Mouse (Mus musculus) hindbrain, embryonic 11.5 days (tissue): ENCODE data around the gene 4930578C19Rik. TPM values are rescaled to one million over a fixed set of nuclear protein-coding genes. Genes with fewer than 3 reads are reported as not detected.
"Not testable (repeated sequence)": the region's sequence is repeated elsewhere in the genome, so short reads cannot be mapped to it uniquely, and the experiment has no call there.

ENCODE experiments used
- ATAC-seq: fragments of 200-750 bp; cut with Nextera tagmentation; 2 replicates; pipeline ENCODE4 v1.8.0; 2017; ENCODE audit warnings: mild to moderate bottlenecking, moderate TSS enrichment, moderate library complexity; ENCODE audit not compliant: low FRiP score
- DNase-seq: peaks from one replicate; pipeline ENCODE4 v3.0.0-alpha.2; 2015; ENCODE audit warnings: low spot score
- H3K27ac ChIP-seq: fragments of 300-500 bp; sonication (generic); 2 replicates; pipeline ENCODE4 v1.5.1; 2014; ENCODE audit warnings: mild to moderate bottlenecking, low read depth, low read length
- H3K27me3 ChIP-seq: fragments of 300-500 bp; sonication (generic); 2 replicates; pipeline ENCODE4 v1.6.1; 2014; ENCODE audit warnings: mild to moderate bottlenecking, low read length, moderate library complexity, mixed read lengths; ENCODE audit not compliant: control insufficient read depth, insufficient read depth
- H3K36me3 ChIP-seq: fragments of 300-500 bp; sonication (generic); 2 replicates; pipeline ENCODE4 v1.6.1; 2014; ENCODE audit warnings: mild to moderate bottlenecking, low read length, moderate library complexity, mixed read lengths; ENCODE audit not compliant: control insufficient read depth, insufficient read depth
- H3K4me1 ChIP-seq: fragments of 300-500 bp; sonication (generic); replicated peaks from 2 replicates; pipeline ENCODE4 v1.6.1; 2014; ENCODE audit warnings: low read length, mixed read lengths; ENCODE audit not compliant: control insufficient read depth, insufficient read depth
- H3K4me2 ChIP-seq: fragments of 300-500 bp; sonication (generic); replicated peaks from 2 replicates; pipeline ENCODE4 v1.6.1; 2014; ENCODE audit warnings: mild to moderate bottlenecking, low read depth, low read length
- H3K4me3 ChIP-seq: fragments of 300-500 bp; sonication (generic); 2 replicates; pipeline ENCODE4 v1.5.1; 2014; ENCODE audit warnings: low read depth, low read length
- H3K9ac ChIP-seq: fragments of 300-500 bp; sonication (generic); 2 replicates; pipeline ENCODE4 v1.6.1; 2014; ENCODE audit warnings: low read depth, low read length
- H3K9me3 ChIP-seq: fragments of 300-500 bp; sonication (generic); 2 replicates; pipeline ENCODE4 v1.6.1; 2016; ENCODE audit warnings: low read length; ENCODE audit not compliant: control insufficient read depth
- WGBS: fragments of 180-500 bp; shearing (Covaris S2); extraction: QIAGEN DNeasy Blood & Tissue Kit; methylation state at CpG from one replicate; pipeline ENCODE4 v1.1.7; 2014; 5-methylcytosine and 5-hydroxymethylcytosine counted together
- polyA plus RNA-seq: library from polyadenylated mRNA; unstranded; fragments of >200 nt; fragmentation: Nextera tagmentation; extraction: Ambion mirVana; gene quantifications from 2 replicates; pipeline ENCODE4 v1.2.1, GENCODE M21; 2014

4930578C19Rik gene
- polyA plus RNA-seq, 1 experiment from 2014 or later = 0.66 TPM

DNA sequence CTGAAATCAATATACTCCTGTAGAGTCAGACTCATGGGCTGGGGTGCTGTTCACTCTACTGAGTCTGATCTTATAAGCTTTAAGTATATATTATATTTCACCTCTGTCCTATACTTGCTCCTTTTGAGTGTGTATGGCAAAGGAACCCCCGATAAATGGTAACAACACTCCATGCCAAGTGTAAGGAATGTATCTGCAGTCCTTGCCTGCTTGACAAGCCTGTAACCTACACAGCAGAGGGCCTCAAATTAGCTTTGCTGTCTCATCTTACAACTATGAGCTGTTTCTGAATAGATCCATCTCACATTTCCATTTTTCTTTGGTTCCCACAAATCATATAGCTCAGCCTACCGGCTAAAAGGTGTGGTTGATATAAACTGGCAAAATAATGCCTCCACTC is 46.6 kb downstream of the 4930578C19Rik start:
- H3K4me3 ChIP-seq = no peak overlapping the region
- H3K4me1 ChIP-seq = no peaks in the 10 kb centered on the region
- no peaks in the 10 kb centered on the region for H3K9me3 ChIP-seq
- DNase-seq (no peak), ATAC-seq (no peak)
- no peak overlapping the region for H3K27ac ChIP-seq
- no peak overlapping the region for H3K4me2 ChIP-seq
- H3K36me3 ChIP-seq = no peaks in the 10 kb centered on the region
- H3K9ac ChIP-seq = no peak overlapping the region
- WGBS = 89% methylated on average over 2 of the region's 2 CpGs
- H3K27me3 ChIP-seq = no peaks in the 10 kb centered on the region

DNA sequence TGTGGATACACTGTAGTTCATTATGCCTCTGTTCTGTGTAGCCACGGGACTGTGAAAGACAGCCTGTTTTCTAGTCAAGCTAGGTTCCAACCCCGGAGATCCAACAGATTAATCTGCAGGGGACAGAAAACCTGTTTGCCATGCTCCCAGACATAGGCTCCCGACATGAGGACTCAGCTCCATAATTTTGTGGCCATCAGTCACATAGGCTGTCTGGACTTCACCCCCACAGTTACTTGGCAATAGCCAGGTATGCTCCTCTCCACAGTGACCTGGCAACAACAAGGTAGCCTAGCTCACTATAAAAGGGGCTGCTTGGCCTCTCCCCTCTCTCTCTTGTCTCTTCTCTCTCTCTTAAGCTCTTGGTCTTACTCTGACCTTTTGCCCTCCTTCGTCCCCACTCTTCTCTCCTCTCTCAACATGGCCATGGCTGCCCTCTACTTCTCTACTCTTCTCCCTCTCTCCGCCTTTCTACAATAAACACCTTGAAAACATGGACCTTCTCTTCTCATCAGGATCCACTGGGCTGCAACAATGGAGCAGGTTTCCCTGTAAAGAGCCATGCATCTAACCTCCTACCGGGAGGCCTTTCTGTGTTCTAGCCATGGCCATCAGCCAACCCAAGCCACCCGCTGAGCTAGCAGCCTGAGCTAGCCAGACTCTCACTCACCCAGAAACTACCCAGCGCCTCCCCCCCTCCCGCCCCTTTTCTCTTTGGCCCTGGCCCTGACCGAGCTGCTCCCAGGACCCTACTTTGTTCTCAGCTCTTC is 49.9 kb downstream of the 4930578C19Rik start:
- Histone ChIP-seq H3K4me1 (no peaks in the 10 kb centered on the region), H3K27me3 (no peaks in the 10 kb centered on the region), H3K36me3 (no peaks in the 10 kb centered on the region), H3K27ac (no peak overlapping the region), H3K9me3 (no peaks in the 10 kb centered on the region), H3K9ac (no peak overlapping the region), H3K4me3 (no peak overlapping the region), H3K4me2 (no peak overlapping the region)
- no peak for ATAC-seq
- no peak for DNase-seq
- 86% methylated on average over 10 of the region's 10 CpGs for WGBS

GRCm38 (mm10) chrX:18409598-18409997 is 51.6 kb downstream of the 4930578C19Rik start:
- Histone ChIP-seq H3K4me2 (no peak overlapping the region), H3K27me3 (no peaks in the 10 kb centered on the region), H3K4me1 (no peaks in the 10 kb centered on the region), H3K9me3 (no peaks in the 10 kb centered on the region), H3K4me3 (no peak overlapping the region), H3K27ac (no peak overlapping the region), H3K9ac (no peak overlapping the region), H3K36me3 (no peaks in the 10 kb centered on the region)
- DNase-seq (no peak), ATAC-seq (no peak)
- 75% methylated on average over 2 of the region's 2 CpGs for WGBS

- Histone ChIP-seq H3K36me3 (no peaks in the 10 kb centered on the region), H3K27me3 (no peaks in the 10 kb centered on the region), H3K4me3 (no peak overlapping the region), H3K9me3 (no peaks in the 10 kb centered on the region), H3K4me2 (no peak overlapping the region), H3K9ac (no peak overlapping the region), H3K27ac (no peak overlapping the region), H3K4me1 (no peaks in the 10 kb centered on the region)
- 57% methylated on average over 10 of the region's 10 CpGs for whole genome bisulfite sequencing
- ATAC-seq (no peak), DNase-seq (no peak)
Measured at GRCm38 (mm10) chrX:18402296-18402695, 58.9 kb downstream of the 4930578C19Rik start.

- DNase-seq (no peak), ATAC-seq (no peak)
- H3K9ac ChIP-seq = no peak overlapping the region
- H3K4me3 ChIP-seq = no peak overlapping the region
- H3K4me2 ChIP-seq = no peak overlapping the region
- H3K36me3 ChIP-seq = no peaks in the 10 kb centered on the region
- no peaks in the 10 kb centered on the region for H3K9me3 ChIP-seq
- 90% methylated on average over 2 of the region's 2 CpGs for WGBS
- H3K27ac ChIP-seq = no peak overlapping the region
- no peaks in the 10 kb centered on the region for H3K27me3 ChIP-seq
- no peaks in the 10 kb centered on the region for H3K4me1 ChIP-seq
Measured at GRCm38 (mm10) chrX:18396700-18397099, 64.5 kb downstream of the 4930578C19Rik start.

DNA sequence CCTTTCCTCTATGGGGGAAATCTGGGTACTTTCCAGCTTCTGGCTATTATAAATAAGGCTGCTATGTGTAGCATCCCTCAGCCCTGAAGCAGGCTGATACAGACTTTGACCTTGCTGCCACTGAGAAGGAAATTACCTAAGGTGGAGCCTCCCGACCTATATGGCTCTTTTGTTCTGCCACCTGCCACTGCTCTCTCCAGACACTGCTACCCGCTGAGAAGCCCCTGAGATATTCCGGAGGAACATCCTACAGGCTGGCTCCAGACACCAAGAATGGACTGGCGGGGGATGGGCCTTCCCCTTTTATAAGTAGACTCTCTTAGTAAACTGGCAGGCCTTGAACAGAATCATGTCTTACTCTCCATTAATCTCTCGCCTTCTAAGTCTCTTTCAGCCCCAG is 77.0 kb downstream of the 4930578C19Rik start:
- not testable (repeated sequence) for H3K36me3 ChIP-seq, H3K27me3 ChIP-seq, H3K4me1 ChIP-seq, H3K27ac ChIP-seq, ATAC-seq, H3K9me3 ChIP-seq, H3K9ac ChIP-seq, H3K4me2 ChIP-seq, DNase-seq, H3K4me3 ChIP-seq
- WGBS = 79% methylated on average over 5 of the region's 5 CpGs
